In the genomic region with DNA sequence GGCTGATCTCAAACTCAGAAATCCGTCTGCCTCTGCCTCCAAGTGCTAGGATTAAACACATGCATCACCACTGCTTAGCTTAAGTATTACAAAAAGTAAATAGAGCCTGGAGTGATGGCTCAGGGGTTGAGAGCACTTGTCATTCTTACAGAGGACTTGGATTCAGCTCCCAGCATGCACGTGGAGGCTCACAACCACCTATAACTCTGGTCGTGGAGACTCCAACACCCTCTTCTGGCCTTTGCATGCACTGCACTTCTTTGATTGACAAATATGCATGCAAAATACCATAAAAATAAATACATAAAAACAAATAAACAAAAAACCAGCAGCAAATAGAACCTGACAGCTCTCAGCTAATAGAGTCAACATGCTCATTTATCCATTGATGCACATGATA, we compare ENCODE assay signal across 16 mouse cellular contexts. TPM values are rescaled to one million over a fixed set of nuclear protein-coding genes. Genes with fewer than 3 reads are reported as not detected.
"Had no signal": no experiment of that assay in that cellular context is flagged by ENCODE, and none has a peak within 500 bp of the region (broad histone marks: within the 10 kb centered on the region; RNA-seq: fewer than 3 reads in every experiment).

No protein-coding gene starts in this region.

- H3K9me3 ChIP-seq: limb, embryonic 15.5 days; liver, embryonic 12.5 days; midbrain, embryonic 10.5 days; neural tube, embryonic 15.5 days had no signal

- H3K4me2 ChIP-seq: limb, embryonic 15.5 days; liver, embryonic 12.5 days; neural tube, embryonic 15.5 days had no signal

- H3K9ac ChIP-seq: limb, embryonic 15.5 days; liver, embryonic 12.5 days; neural tube, embryonic 15.5 days had no signal

- DNase-seq: kidney, adult 9 months; kidney, postnatal 10 days; kidney, postnatal 4 days; lung, postnatal 36 days; midbrain, embryonic 14.5 days; right cerebral cortex, postnatal 4 days; spleen, adult 18-20 months; thymus, adult 2 months; thymus, postnatal 25 days had no signal

- H3K27ac ChIP-seq: limb, embryonic 15.5 days; liver, embryonic 12.5 days; midbrain, embryonic 10.5 days; neural tube, embryonic 15.5 days had no signal

- H3K36me3 ChIP-seq: limb, embryonic 15.5 days; liver, embryonic 12.5 days; midbrain, embryonic 10.5 days; neural tube, embryonic 15.5 days had no signal

- ATAC-seq: liver, embryonic 12.5 days had no signal

- H3K4me1 ChIP-seq: limb, embryonic 15.5 days; liver, embryonic 12.5 days; neural tube, embryonic 15.5 days had no signal

- H3K27me3 ChIP-seq: limb, embryonic 15.5 days; liver, embryonic 12.5 days; neural tube, embryonic 15.5 days had no signal

- H3K4me3 ChIP-seq: limb, embryonic 15.5 days; liver, embryonic 12.5 days; midbrain, embryonic 10.5 days; myocyte; neural tube, embryonic 15.5 days had no signal

RNA-seq across cellular contexts. Expression of a gene that starts 5.3 kb away (rescaled TPM):
- total RNA-seq: megakaryocyte progenitor cell, adult 5-6 weeks had no signal
- polyA plus RNA-seq: myocyte had no signal

RNA-seq across cellular contexts. Expression of a gene that starts 8.3 kb away (rescaled TPM):
- polyA plus RNA-seq: limb, embryonic 11.5 days had no signal
